Mouse (Mus musculus) adrenal gland, postnatal 10 days (tissue): ENCODE measurements around the gene Zfp644. TPM values are rescaled to one million over a fixed set of nuclear protein-coding genes. Genes with fewer than 3 reads are reported as not detected.
"Not testable (repeated sequence)": the region's sequence is repeated elsewhere in the genome, so short reads cannot be mapped to it uniquely, and the experiment has no call there.

Source experiments
- DNase-seq: peaks from one replicate; pipeline ENCODE4 v3.0.0; 2021; ENCODE audit warnings: mixed read lengths
- long read RNA-seq, 2 experiments: library from polyadenylated mRNA; stranded (forward); transcript quantifications; one replicate each; pipeline ENCODE4 v2.0.0; 2021
- total RNA-seq, 2 experiments: library from RNA; stranded (reverse); gene quantifications; 2 replicates each; pipeline ENCODE4 v1.2.3; 2021

The Zfp644 gene
- 10 to 100 TPM; 64.4 to 78.1 TPM for total RNA-seq
- long read RNA-seq, experiment 1, full-length matches to known transcripts = 3 of 12 reads
- long read RNA-seq, experiment 1, partial matches to known transcripts = 1 of 12 reads
- long read RNA-seq, experiment 1, other reads (novel, unspliced or antisense) = 8 of 12 reads
- long read RNA-seq, experiment 2, full-length matches to known transcripts = 2 of 11 reads
- long read RNA-seq, experiment 2, partial matches to known transcripts = 3 of 11 reads
- long read RNA-seq, experiment 2, other reads (novel, unspliced or antisense) = 6 of 11 reads

DNA sequence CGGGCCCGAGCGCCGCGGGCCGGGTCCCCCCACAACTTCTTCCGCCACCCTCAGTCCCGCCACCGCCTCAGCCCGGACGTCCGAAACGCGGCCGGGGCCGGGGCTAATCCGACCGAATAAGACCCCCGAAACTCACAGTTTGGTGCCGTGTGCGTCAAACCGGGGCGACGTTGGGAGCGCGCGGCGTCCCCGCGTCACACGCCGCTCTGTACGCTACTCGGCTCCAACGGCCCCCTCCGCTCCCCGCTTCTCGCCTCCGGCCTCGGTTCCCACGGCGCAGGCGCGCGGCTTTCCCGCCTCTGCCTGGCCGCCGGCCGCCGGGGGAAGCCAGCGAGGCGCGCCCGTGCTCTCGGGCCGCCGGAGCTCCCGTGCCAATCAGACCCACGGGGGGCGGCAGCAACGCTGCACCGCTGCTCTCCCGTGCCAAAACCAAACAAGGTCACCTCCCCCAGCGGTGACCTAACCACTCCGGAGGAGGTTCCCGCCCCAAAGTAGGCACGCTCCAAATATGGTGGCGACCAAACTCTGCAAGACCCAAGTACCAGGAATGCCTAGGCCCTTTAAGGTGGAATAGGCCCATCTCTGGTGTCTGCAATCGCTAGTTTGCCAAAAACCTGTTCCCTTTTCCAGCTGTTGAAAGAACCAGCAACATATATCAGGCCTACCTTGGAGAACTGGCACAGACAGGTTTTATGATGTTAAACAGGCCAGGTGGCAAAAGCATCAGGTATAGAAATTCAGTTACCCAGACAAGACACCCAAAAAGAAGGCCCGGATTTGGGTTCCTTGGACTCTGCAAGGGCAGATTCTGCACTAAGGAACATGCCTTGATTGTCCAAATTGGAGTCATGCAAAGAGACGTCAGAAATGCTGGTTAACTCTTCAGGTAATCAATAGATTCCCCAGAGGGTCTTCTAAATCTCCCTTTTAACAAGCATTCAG is at the start of gene Zfp644:
Zfp644 (minus strand) TSS at position 892 of the 942 bp plus-strand sequence.
- DNase-seq = peak; percentile 90

- no peak for DNase-seq
Measured at GRCm38 (mm10) chr5:106739716-106740115, 42.6 kb upstream of the Zfp644 start.

- no peak for DNase-seq
Measured at GRCm38 (mm10) chr5:106723487-106723886, 26.4 kb upstream of the Zfp644 start.

GRCm38 (mm10) chr5:106722771-106723170 is 25.7 kb upstream of the Zfp644 start:
- no peak for DNase-seq

GRCm38 (mm10) chr5:106711870-106712277 is 14.8 kb upstream of the Zfp644 start:
- no peak for DNase-seq

GRCm38 (mm10) chr5:106711220-106711726 is 14.2 kb upstream of the Zfp644 start:
- no peak for DNase-seq

DNA sequence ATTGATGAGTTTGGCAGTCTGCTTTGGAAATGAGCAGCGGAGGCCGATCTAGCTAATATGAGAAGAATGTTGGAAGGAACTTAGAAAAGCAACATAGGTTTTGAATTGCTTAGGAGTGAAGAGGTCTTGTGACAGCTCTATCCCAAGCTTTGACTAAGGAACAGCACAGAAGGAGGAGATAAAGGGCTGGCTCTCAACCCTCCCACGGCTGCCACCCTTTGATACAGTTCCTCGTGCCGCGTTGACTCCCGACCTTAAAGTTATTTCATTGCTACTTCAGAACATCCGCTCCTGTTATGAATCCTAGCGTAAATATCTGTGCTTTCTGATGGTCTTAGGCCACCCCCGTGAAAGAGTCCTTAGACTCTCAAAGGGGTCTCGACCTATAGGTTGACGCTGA is 13.5 kb upstream of the Zfp644 start:
- DNase-seq = no peak

DNA sequence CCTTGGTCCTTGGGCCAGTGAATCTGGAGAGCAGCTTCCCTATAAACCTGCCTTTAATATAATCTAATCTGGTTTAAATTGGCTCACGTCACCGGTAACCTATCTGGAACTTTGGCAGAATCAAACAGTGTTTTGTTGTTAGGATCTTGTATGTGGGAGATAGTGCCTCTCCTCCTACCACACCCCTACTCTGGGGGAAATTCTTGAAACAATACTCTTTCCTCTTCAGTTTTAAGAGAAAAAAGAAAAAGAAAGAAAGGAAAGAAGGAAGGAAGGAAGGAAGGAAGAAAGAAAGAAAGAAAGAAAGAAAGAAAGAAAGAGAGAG is 13.0 kb upstream of the Zfp644 start:
- DNase-seq = no peak

DNA sequence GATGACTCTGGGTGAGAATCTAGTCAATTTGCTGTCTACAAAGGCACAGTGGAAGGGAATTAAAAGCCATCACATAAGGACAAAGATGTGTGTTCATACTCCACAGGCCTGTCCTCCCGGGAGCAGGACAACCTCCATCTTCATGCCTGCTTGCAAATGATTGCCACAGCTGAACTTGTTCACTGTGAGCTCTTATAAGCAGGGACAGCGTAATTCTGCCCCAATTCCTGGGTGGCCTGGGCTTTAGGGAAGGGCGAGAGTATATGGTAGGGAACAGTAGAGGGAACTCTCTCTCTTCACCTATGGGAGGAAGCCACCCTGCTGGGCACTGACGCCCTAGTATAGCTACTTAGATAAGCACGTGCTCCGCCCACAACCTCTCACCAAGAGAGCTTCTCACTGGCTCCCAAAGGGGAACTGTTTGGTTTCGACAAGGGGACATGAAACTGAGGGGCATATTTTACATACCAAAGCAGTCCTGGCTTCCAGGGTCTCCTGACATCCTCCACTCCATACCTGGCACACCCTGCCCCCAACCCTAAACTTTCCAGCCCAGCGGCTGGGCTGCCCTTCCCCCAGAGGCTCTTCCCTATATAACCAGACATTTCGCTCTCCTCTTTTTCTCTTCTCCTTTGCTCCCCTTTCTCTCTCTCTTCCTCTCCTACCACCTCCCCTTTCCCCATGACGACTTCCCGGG is 12.4 kb upstream of the Zfp644 start:
- no peak for DNase-seq

- DNase-seq = no peak
Measured at GRCm38 (mm10) chr5:106706363-106706762, 9.3 kb upstream of the Zfp644 start.

- DNase-seq = peak; percentile 19
Measured at GRCm38 (mm10) chr5:106705162-106705561, 8.1 kb upstream of the Zfp644 start.

- DNase-seq = peak; percentile 85
Measured at GRCm38 (mm10) chr5:106695681-106696395, 1.2 kb downstream of the Zfp644 start.

- DNase-seq = no peak
Measured at GRCm38 (mm10) chr5:106695141-106695540, 1.9 kb downstream of the Zfp644 start.

- no peak for DNase-seq
Measured at GRCm38 (mm10) chr5:106694683-106695082, 2.4 kb downstream of the Zfp644 start.

DNA sequence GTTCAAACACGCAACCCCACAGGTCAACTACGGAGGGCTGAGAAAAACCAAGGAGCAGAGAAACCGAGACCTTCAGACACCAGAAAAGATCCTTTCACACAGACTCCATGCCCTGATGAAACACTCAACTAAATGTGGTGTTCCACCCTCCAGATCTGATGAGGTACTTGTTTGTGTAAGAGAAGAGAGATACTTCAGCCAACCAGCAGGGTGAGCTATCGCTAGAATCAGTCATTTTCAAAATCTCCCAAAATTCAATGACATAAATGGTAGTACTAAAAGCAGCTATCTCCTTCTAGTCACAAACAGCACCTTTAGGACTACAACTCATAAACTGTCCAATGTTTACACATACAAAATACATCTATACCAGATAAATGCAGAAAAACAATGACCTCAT is 4.1 kb downstream of the Zfp644 start:
- no peak for DNase-seq

DNA sequence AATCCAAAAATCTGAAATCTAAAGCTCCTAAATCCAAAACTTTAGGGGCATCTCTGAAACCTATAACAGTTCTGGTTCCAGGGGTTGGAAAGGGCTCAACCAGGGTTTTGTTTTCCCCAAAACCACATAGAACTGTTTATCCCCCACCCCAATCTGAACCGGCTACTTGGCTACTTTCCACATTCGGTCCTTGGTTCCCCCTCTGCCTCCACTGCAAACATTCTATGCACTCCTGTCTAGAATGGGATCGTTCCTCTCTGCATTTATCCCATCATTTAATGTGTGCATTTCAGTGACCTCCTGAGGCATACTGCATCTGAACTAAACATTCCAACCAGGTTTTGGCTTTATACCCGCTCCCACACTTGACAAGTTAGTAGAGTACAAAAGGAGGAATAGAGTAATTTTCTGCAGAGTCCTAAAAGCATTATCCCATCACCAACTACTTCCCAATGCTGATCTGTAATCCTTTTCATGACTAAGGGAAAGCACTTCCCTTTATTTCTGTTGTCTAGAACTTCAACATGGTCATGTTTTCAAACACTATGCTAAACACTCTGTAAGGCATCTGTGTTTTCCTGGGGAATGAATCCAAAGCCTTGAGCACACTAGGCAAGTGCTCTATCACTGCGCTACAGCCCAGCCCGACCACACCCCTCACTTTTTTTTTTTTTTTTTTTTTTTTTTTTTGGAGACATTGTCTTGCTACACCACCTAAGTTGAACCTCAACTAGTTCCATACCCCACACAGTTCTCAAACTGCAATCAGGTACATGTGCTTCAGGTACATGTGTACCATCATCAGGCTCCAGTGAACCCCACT is 16.2 kb downstream of the Zfp644 start:
- DNase-seq = no peak

- no peak for DNase-seq
Measured at GRCm38 (mm10) chr5:106679659-106680058, 17.4 kb downstream of the Zfp644 start.

DNA sequence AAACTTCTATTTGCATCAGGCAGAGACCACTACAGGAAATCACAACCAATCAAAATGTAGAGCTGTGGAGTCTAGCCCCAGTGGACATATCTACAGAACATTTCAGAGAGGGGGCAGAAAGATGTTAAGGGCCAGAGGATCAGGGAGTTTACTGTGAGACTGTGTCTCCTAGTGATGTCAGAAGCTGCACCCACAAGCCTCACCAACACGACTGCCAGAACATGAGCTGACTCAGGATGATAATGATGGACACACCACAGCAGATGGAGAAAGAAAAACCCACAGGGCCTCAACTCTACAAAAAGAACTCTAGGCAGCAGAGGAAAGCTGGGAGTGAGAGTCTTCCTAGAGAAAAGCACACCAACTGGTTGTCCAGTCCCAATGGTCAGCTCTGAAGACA is 18.3 kb downstream of the Zfp644 start:
- DNase-seq = not testable (repeated sequence)

- no peak for DNase-seq
Measured at GRCm38 (mm10) chr5:106676784-106677183, 20.3 kb downstream of the Zfp644 start.

- no peak for DNase-seq
Measured at GRCm38 (mm10) chr5:106672597-106672996, 24.5 kb downstream of the Zfp644 start.

DNA sequence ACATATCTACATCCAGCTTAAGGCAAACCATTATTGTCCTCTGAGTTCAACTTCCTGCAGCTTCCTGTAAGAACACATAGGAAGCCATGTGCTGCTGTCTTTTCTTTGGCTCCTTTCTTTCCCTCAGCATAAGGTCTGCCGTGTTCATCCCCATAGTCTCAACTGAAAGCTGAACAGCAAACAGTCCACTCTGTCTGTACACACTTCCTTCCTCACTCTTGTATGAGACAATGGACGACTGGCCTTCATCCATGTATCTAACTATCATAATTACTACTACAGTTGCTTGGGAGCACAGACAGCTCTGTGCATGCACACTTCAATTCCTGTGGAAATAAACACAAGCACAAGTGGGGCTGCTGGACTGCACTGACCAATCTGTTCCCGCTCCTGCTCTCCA is 25.2 kb downstream of the Zfp644 start:
- DNase-seq = no peak
